Mouse (Mus musculus) midbrain, embryonic 16.5 days (tissue): Measurements from ENCODE around the gene Rnf145. TPM values are rescaled to one million over a fixed set of nuclear protein-coding genes. Genes with fewer than 3 reads are reported as not detected.

ENCODE experiments used
- ATAC-seq: fragments of 200-750 bp; cut with Nextera tagmentation; 2 replicates; pipeline ENCODE4 v1.8.0; 2017; ENCODE audit warnings: moderate TSS enrichment
- H3K27ac ChIP-seq: fragments of 300-500 bp; sonication (generic); 2 replicates; pipeline ENCODE4 v1.5.1; 2014; ENCODE audit warnings: mild to moderate bottlenecking, low read length, mixed read lengths
- H3K27me3 ChIP-seq: fragments of 300-500 bp; sonication (generic); 2 replicates; pipeline ENCODE4 v1.6.1; 2014; ENCODE audit warnings: low read depth, low read length, mixed read lengths; ENCODE audit not compliant: control insufficient read depth, insufficient read depth
- H3K36me3 ChIP-seq: fragments of 300-500 bp; sonication (generic); 2 replicates; pipeline ENCODE4 v1.6.1; 2014; ENCODE audit warnings: mild to moderate bottlenecking, low read length, moderate library complexity, mixed read lengths; ENCODE audit not compliant: control insufficient read depth, insufficient read depth
- H3K4me1 ChIP-seq: fragments of 300-500 bp; sonication (generic); 2 replicates; pipeline ENCODE4 v1.6.1; 2014; ENCODE audit warnings: mild to moderate bottlenecking, low read length, mixed read lengths; ENCODE audit not compliant: control insufficient read depth, insufficient read depth
- H3K4me2 ChIP-seq: fragments of 300-500 bp; sonication (generic); 2 replicates; pipeline ENCODE4 v1.6.1; 2014; ENCODE audit warnings: mild to moderate bottlenecking, low read length, mixed read lengths
- H3K4me3 ChIP-seq: fragments of 300-500 bp; sonication (generic); 2 replicates; pipeline ENCODE4 v1.5.1; 2014; ENCODE audit warnings: low read depth, mild to moderate bottlenecking, low read length, moderate library complexity, mixed read lengths
- H3K9ac ChIP-seq: fragments of 300-500 bp; sonication (generic); 2 replicates; pipeline ENCODE4 v1.6.1; 2014; ENCODE audit warnings: low read depth, low read length, mixed read lengths
- H3K9me3 ChIP-seq: fragments of 300-500 bp; sonication (generic); replicated peaks from 2 replicates; pipeline ENCODE4 v1.6.1; 2014; ENCODE audit warnings: mild to moderate bottlenecking, low read length, mixed read lengths; ENCODE audit not compliant: control insufficient read depth, poor library complexity, severe bottlenecking
- WGBS: fragments of 180-500 bp; shearing (Covaris S2); extraction: QIAGEN DNeasy Blood & Tissue Kit; methylation state at CpG from one replicate; pipeline ENCODE4 v1.1.7; 2014; 5-methylcytosine and 5-hydroxymethylcytosine counted together
- microRNA-seq: library from miRNA; unstranded; fragments of <30 nt; microRNA quantifications from one replicate; pipeline ENCODE4, GENCODE M21; 2017
- polyA plus RNA-seq: library from polyadenylated mRNA; unstranded; fragments of >200 nt; fragmentation: Nextera tagmentation; extraction: Ambion mirVana; gene quantifications from 2 replicates; pipeline ENCODE4 v1.2.1, GENCODE M21; 2015

Gene Rnf145
- polyA plus RNA-seq, 1 experiment from 2014 or later: 108 TPM

GRCm38 (mm10) chr11:44612681-44613410 lies 94.1 kb downstream of the Rnf145 start:
- peak overlapping the region; percentile 58 for H3K9ac ChIP-seq
- peaks cover 13% of the 10 kb centered on the region for H3K27me3 ChIP-seq
- ATAC-seq: no peak
- no peaks in the 10 kb centered on the region for H3K9me3 ChIP-seq
- H3K4me1 ChIP-seq: peaks cover 15% of the 10 kb centered on the region
- 3% methylated on average over 38 of the region's 38 CpGs for WGBS
- no peaks in the 10 kb centered on the region for H3K36me3 ChIP-seq
- no peak overlapping the region for H3K27ac ChIP-seq
- H3K4me3 ChIP-seq: peak overlapping the region; percentile 37
- peak overlapping the region; percentile 72 for H3K4me2 ChIP-seq

- H3K4me3 ChIP-seq: peak overlapping the region; percentile 37
- no peaks in the 10 kb centered on the region for H3K9me3 ChIP-seq
- H3K27ac ChIP-seq: no peak overlapping the region
- peak overlapping the region; percentile 58 for H3K9ac ChIP-seq
- peaks cover 15% of the 10 kb centered on the region for H3K4me1 ChIP-seq
- H3K36me3 ChIP-seq: no peaks in the 10 kb centered on the region
- H3K27me3 ChIP-seq: peaks cover 13% of the 10 kb centered on the region
- 9% methylated on average over 14 of the region's 14 CpGs for WGBS
- peak overlapping the region; percentile 72 for H3K4me2 ChIP-seq
- no peak for ATAC-seq
Observed at GRCm38 (mm10) chr11:44613411-44614180, 94.8 kb downstream of the Rnf145 start.

Small RNAs within 50 kb of the gene (microRNA-seq; reads per million reads assigned to microRNA genes)
- gene Gm22121: not detected

Other genes starting within 250 kb of the Rnf145 start
- gene Il12b, start 118.9 kb upstream of the Rnf145 start, polyA plus RNA-seq: not detected in 2 replicates
- gene Ublcp1, start 48.5 kb upstream of the Rnf145 start, polyA plus RNA-seq: 59.1 and 63.6 TPM in 2 replicates
- gene Ebf1, start 98.4 kb downstream of the Rnf145 start, polyA plus RNA-seq: 52.9 and 53.3 TPM in 2 replicates